Mouse (Mus musculus) MEL (cell line): Measurements from ENCODE around the gene Kcns3. TPM values are rescaled to one million over a fixed set of nuclear protein-coding genes. Genes with fewer than 3 reads are reported as not detected.

ENCODE experiments used
- DNase-seq: peaks from one replicate; pipeline ENCODE4 v3.0.0; 2011; ENCODE audit warnings: low read depth, low spot score
- H3K27ac ChIP-seq: 2 replicates; pipeline ENCODE4 v1.5.1; 2012; ENCODE audit warnings: low read depth, mild to moderate bottlenecking, control low read depth, low read length, moderate library complexity; ENCODE audit not compliant: control insufficient read depth
- H3K27me3 ChIP-seq, 2 experiments: fragments of 150-350 bp in 1 of 2; sonication (generic) in 1 of 2; 2 replicates each; pipeline ENCODE4 v1.6.1; 2012; ENCODE audit warnings: low read length in 2 of 2, mild to moderate bottlenecking in 2 of 2, improper control_type of control experiment in 1 of 2, moderate library complexity in 1 of 2; ENCODE audit not compliant: insufficient read depth in 2 of 2, control insufficient read depth in 1 of 2
- H3K36me3 ChIP-seq, 2 experiments: 2 replicates each; pipeline ENCODE4 v1.6.1; 2012 to 2014; ENCODE audit warnings: low read length in 2 of 2, improper control_type of control experiment in 1 of 2, inconsistent platforms in 1 of 2, mild to moderate bottlenecking in 1 of 2; ENCODE audit not compliant: insufficient read depth in 2 of 2, control insufficient read depth in 1 of 2
- H3K4me1 ChIP-seq, 2 experiments: fragments of 150-350 bp in 1 of 2; sonication (generic) in 1 of 2; 2 replicates each; pipeline ENCODE4 v1.6.1; 2012; ENCODE audit warnings: low read length in 2 of 2, improper control_type of control experiment in 1 of 2, mild to moderate bottlenecking in 1 of 2; ENCODE audit not compliant: insufficient read depth in 2 of 2, control insufficient read depth in 1 of 2
- H3K4me3 ChIP-seq, 2 experiments: fragments of 150-350 bp in 1 of 2; sonication (generic) in 1 of 2; 2 replicates each; pipeline ENCODE4 v1.5.1; 2012; ENCODE audit warnings: low read depth in 2 of 2, low read length in 2 of 2, mild to moderate bottlenecking in 2 of 2, moderate library complexity in 2 of 2, control low read depth in 1 of 2, improper control_type of control experiment in 1 of 2; ENCODE audit not compliant: control insufficient read depth in 1 of 2, insufficient read depth in 1 of 2
- H3K79me2 ChIP-seq: 2 replicates; pipeline ENCODE4 v1.6.1; 2012; ENCODE audit warnings: mild to moderate bottlenecking, low read length, moderate library complexity; ENCODE audit not compliant: control insufficient read depth, poor library complexity, insufficient read depth
- H3K9ac ChIP-seq: 2 replicates; pipeline ENCODE4 v1.6.1; 2012; ENCODE audit warnings: low read depth, mild to moderate bottlenecking, control low read depth, low read length, moderate library complexity; ENCODE audit not compliant: control insufficient read depth, poor library complexity, severe bottlenecking
- H3K9me3 ChIP-seq: fragments of 150-350 bp; sonication (generic); replicated peaks from 2 replicates; pipeline ENCODE4 v1.6.1; 2012; ENCODE audit warnings: mild to moderate bottlenecking, low read length, improper control_type of control experiment, moderate library complexity; ENCODE audit not compliant: insufficient read depth
- BHLHE40 ChIP-seq: IDR thresholded peaks from 2 replicates; pipeline ENCODE4 v1.6.1; 2012; ENCODE audit warnings: low read depth, mild to moderate bottlenecking, inconsistent platforms, low read length, improper control_type of control experiment, borderline replicate concordance
- CHD1 ChIP-seq: IDR thresholded peaks from 2 replicates; pipeline ENCODE4 v1.6.1; 2012; ENCODE audit warnings: low read depth, mild to moderate bottlenecking, inconsistent platforms, low read length, improper control_type of control experiment
- CHD2 ChIP-seq: IDR thresholded peaks from 2 replicates; pipeline ENCODE4 v1.6.1; 2011; ENCODE audit warnings: low read length, improper control_type of control experiment
- CTCF ChIP-seq, 3 experiments: IDR thresholded peaks in 2 of 3; conservative IDR thresholded peaks in 1 of 3; 2 replicates each; pipeline ENCODE4 v1.5.1; 2011 to 2012; ENCODE audit warnings: low read length in 3 of 3, low read depth in 2 of 3, mild to moderate bottlenecking in 2 of 3, improper control_type of control experiment in 1 of 3, inconsistent platforms in 1 of 3, mixed read lengths in 1 of 3, moderate library complexity in 1 of 3; ENCODE audit not compliant: control insufficient read depth in 1 of 3, insufficient read depth in 1 of 3, poor library complexity in 1 of 3, severe bottlenecking in 1 of 3
- E2F4 ChIP-seq: IDR thresholded peaks from 2 replicates; pipeline ENCODE4 v1.6.1; 2011; ENCODE audit warnings: low read depth, low read length, improper control_type of control experiment, borderline replicate concordance
- ETS1 ChIP-seq: IDR thresholded peaks from 2 replicates; pipeline ENCODE4 v1.6.1; 2012; ENCODE audit warnings: low read depth, mild to moderate bottlenecking, inconsistent platforms, low read length, improper control_type of control experiment, moderate library complexity
- GABPA ChIP-seq: IDR thresholded peaks from 2 replicates; pipeline ENCODE4 v1.6.1; 2012; ENCODE audit warnings: low read depth, mild to moderate bottlenecking, inconsistent platforms, low read length, improper control_type of control experiment, moderate library complexity
- GATA1 ChIP-seq: IDR thresholded peaks from 2 replicates; pipeline ENCODE4 v1.6.1; 2011; ENCODE audit warnings: low read depth, low read length, improper control_type of control experiment
- JUND ChIP-seq: IDR thresholded peaks from 2 replicates; pipeline ENCODE4 v1.6.1; 2011; ENCODE audit warnings: low read depth, mild to moderate bottlenecking, improper control_type of control experiment, low read length
- MAFK ChIP-seq: IDR thresholded peaks from 2 replicates; pipeline ENCODE4 v1.6.1; 2011; ENCODE audit warnings: low read depth, mild to moderate bottlenecking, low read length, improper control_type of control experiment, borderline replicate concordance
- MEF2A ChIP-seq: IDR thresholded peaks from 2 replicates; pipeline ENCODE4 v1.6.1; 2014; ENCODE audit warnings: low read depth, mild to moderate bottlenecking, inconsistent platforms, low read length, improper control_type of control experiment; ENCODE audit not compliant: poor library complexity, insufficient replicate concordance, severe bottlenecking; ENCODE audit errors: extremely low read depth
- MXI1 ChIP-seq: IDR thresholded peaks from 2 replicates; pipeline ENCODE4 v1.6.1; 2011; ENCODE audit warnings: mild to moderate bottlenecking, low read depth, low read length, improper control_type of control experiment
- MYB ChIP-seq: IDR thresholded peaks from 2 replicates; pipeline ENCODE4 v1.6.1; 2011; ENCODE audit warnings: mild to moderate bottlenecking, low read depth, low read length, improper control_type of control experiment
- NRF1 ChIP-seq: IDR thresholded peaks from 2 replicates; pipeline ENCODE4 v1.6.1; 2014; ENCODE audit warnings: low read depth, mild to moderate bottlenecking, inconsistent platforms, low read length, improper control_type of control experiment, moderate library complexity; ENCODE audit not compliant: poor library complexity, insufficient read depth, severe bottlenecking
- POLR2A ChIP-seq, 2 experiments: IDR thresholded peaks; 2 replicates each; pipeline ENCODE4 v1.6.1; 2011 to 2012; ENCODE audit warnings: low read length in 2 of 2, mild to moderate bottlenecking in 2 of 2, control low read depth in 1 of 2, improper control_type of control experiment in 1 of 2, low read depth in 1 of 2, moderate library complexity in 1 of 2; ENCODE audit not compliant: control insufficient read depth in 1 of 2, insufficient read depth in 1 of 2, poor library complexity in 1 of 2
- POLR2AphosphoS2 ChIP-seq: IDR thresholded peaks from 2 replicates; pipeline ENCODE4 v1.6.1; 2011; ENCODE audit warnings: low read length, improper control_type of control experiment
- POLR2AphosphoS5 ChIP-seq: IDR thresholded peaks from 2 replicates; pipeline ENCODE4 v1.6.1; 2012; ENCODE audit warnings: low read depth, borderline replicate concordance, mild to moderate bottlenecking, inconsistent platforms, low read length, moderate library complexity, mixed read lengths
- RCOR1 ChIP-seq: IDR thresholded peaks from 2 replicates; pipeline ENCODE4 v1.6.1; 2012; ENCODE audit warnings: low read depth, mild to moderate bottlenecking, inconsistent platforms, low read length, improper control_type of control experiment
- TBP ChIP-seq: IDR thresholded peaks from 2 replicates; pipeline ENCODE4 v1.8.0; 2011; ENCODE audit warnings: low read depth, low read length, improper control_type of control experiment
- UBTF ChIP-seq: IDR thresholded peaks from 2 replicates; pipeline ENCODE4 v1.6.1; 2012; ENCODE audit warnings: low read depth, mild to moderate bottlenecking, inconsistent platforms, low read length, improper control_type of control experiment, moderate library complexity, borderline replicate concordance; ENCODE audit not compliant: insufficient read depth
- USF2 ChIP-seq, 2 experiments: IDR thresholded peaks; 2 replicates each; pipeline ENCODE4 v1.6.1; 2011 to 2012; ENCODE audit warnings: improper control_type of control experiment in 2 of 2, low read length in 2 of 2, borderline replicate concordance in 1 of 2, inconsistent platforms in 1 of 2, low read depth in 1 of 2, mild to moderate bottlenecking in 1 of 2; ENCODE audit not compliant: insufficient read depth in 1 of 2
- ZKSCAN1 ChIP-seq: IDR thresholded peaks from 2 replicates; pipeline ENCODE4 v1.6.1; 2012; ENCODE audit warnings: low read depth, mild to moderate bottlenecking, inconsistent platforms, low read length, improper control_type of control experiment, moderate library complexity
- ZMIZ1 ChIP-seq: IDR thresholded peaks from 2 replicates; pipeline ENCODE4 v1.6.1; 2012; ENCODE audit warnings: low read depth, mild to moderate bottlenecking, inconsistent platforms, low read length, improper control_type of control experiment, moderate library complexity
- polyA plus RNA-seq, 2 experiments: library from polyadenylated mRNA; stranded (reverse) in 1 of 2; unstranded in 1 of 2; fragments of >175 nt in 1 of 2; fragments of >200 nt in 1 of 2; gene quantifications; 2 replicates each; pipeline versions ENCODE4 v1.2.1 to v1.2.4; 2012; ENCODE audit warnings: low replicate concordance in 2 of 2, low read depth in 1 of 2; ENCODE audit not compliant: insufficient read length in 2 of 2, insufficient read depth in 1 of 2, missing spikeins in 1 of 2
- total RNA-seq: library from RNA; depleted of rRNA; stranded (reverse); fragments of 300-350 nt; gene quantifications from 2 replicates; pipeline ENCODE4 v1.2.3, GENCODE M21; 2012

The Kcns3 gene
- total and polyA plus RNA-seq, 3 experiments, result not detected

GRCm38 (mm10) chr12:11149421-11150191 is 1.2 kb downstream of the Kcns3 start:
- H3K9me3 ChIP-seq, result no peaks in the 10 kb centered on the region
- no peaks in the 10 kb centered on the region for H3K4me1 ChIP-seq
- H3K4me3 ChIP-seq, result no peak overlapping the region
- no peak for TF ChIP-seq JUND
- TF ChIP-seq USF2 (IDR thresholded peaks at IDR 0.05; ENCODE audit: borderline replicate concordance in 1 of 2, insufficient read depth in 1 of 2, low read depth in 1 of 2, low read length in 2 of 2), result no peak
- no peak for TF ChIP-seq RCOR1
- TF ChIP-seq CHD2, result no peak
- TF ChIP-seq CHD1, result no peak
- TF ChIP-seq POLR2A (IDR thresholded peaks at IDR 0.05; ENCODE audit: control insufficient read depth in 1 of 2, insufficient read depth in 1 of 2, low read depth in 1 of 2, low read length in 2 of 2, poor library complexity in 1 of 2), result no peak
- no peak for TF ChIP-seq ZKSCAN1
- TF ChIP-seq POLR2AphosphoS5, result no peak
- TF ChIP-seq E2F4, result no peak
- TF ChIP-seq ZMIZ1, result no peak
- no peak for TF ChIP-seq POLR2AphosphoS2
- TF ChIP-seq CTCF (IDR thresholded peaks at IDR 0.05 in 2 of 3, conservative IDR thresholded peaks at IDR 0.05 in 1 of 3; ENCODE audit: control insufficient read depth in 1 of 3, insufficient read depth in 1 of 3, low read depth in 2 of 3, low read length in 3 of 3, poor library complexity in 1 of 3, severe bottlenecking in 1 of 3), result no peak
- TF ChIP-seq GATA1, result no peak
- no peak for TF ChIP-seq MYB
- TF ChIP-seq MAFK, result no peak
- no peak for TF ChIP-seq NRF1
- TF ChIP-seq, all 39 proteins: peak for 0
- Histone ChIP-seq H3K9ac (no peak overlapping the region), H3K27me3 (no peaks in the 10 kb centered on the region), H3K27ac (no peak overlapping the region), H3K79me2 (no peaks in the 10 kb centered on the region), H3K36me3 (no peaks in the 10 kb centered on the region)
- DNase-seq, result no peak

- H3K36me3 ChIP-seq, result no peaks in the 10 kb centered on the region
- TF ChIP-seq BHLHE40, result no peak
- TF ChIP-seq ETS1, result no peak
- no peak for TF ChIP-seq TBP
- no peak for TF ChIP-seq POLR2AphosphoS2
- no peak for TF ChIP-seq MXI1
- TF ChIP-seq MAFK, result no peak
- no peak for TF ChIP-seq GABPA
- TF ChIP-seq UBTF, result no peak
- TF ChIP-seq MEF2A, result no peak
- no peak for TF ChIP-seq RCOR1
- no peak for TF ChIP-seq NRF1
- TF ChIP-seq POLR2AphosphoS5, result no peak
- no peaks in the 10 kb centered on the region for H3K9me3 ChIP-seq
- no peaks in the 10 kb centered on the region for H3K79me2 ChIP-seq
- no peak overlapping the region for H3K9ac ChIP-seq
- no peaks in the 10 kb centered on the region for H3K4me1 ChIP-seq
- H3K4me3 ChIP-seq, result no peak overlapping the region
- DNase-seq, result no peak
- no peak overlapping the region for H3K27ac ChIP-seq
- H3K27me3 ChIP-seq, result no peaks in the 10 kb centered on the region
These were observed 1.8 kb downstream of the Kcns3 start for GRCm38 (mm10) chr12:11149121-11149420.
